Mouse (Mus musculus) embryo, embryonic 10 days (tissue): ENCODE measurements at regions not wholly inside any gene's neighbourhood (a gene's known extent, or its start where the extent isn't known, plus 50 kb on each side); places are given as distances from the start of the nearest gene placed in this dataset.

ENCODE experiments used
- DNase-seq: peaks from one replicate; pipeline ENCODE4 v3.0.0-alpha.2; 2015; ENCODE audit warnings: low spot score

- no peak for DNase-seq
Measured at GRCm38 (mm10) chr3:47348451-47348850, 900.4 kb upstream of the Pabpc4l start.

GRCm38 (mm10) chr3:47316356-47317028 lies 868.5 kb upstream of the Pabpc4l start:
- no peak for DNase-seq

GRCm38 (mm10) chr3:47281783-47282182 lies 833.8 kb upstream of the Pabpc4l start:
- peak; percentile 4 for DNase-seq

GRCm38 (mm10) chr3:47280270-47280669 lies 832.3 kb upstream of the Pabpc4l start:
- peak; percentile 6 for DNase-seq

GRCm38 (mm10) chr3:47241030-47241429 lies 793.0 kb upstream of the Pabpc4l start:
- no peak for DNase-seq

- DNase-seq: no peak
Measured at GRCm38 (mm10) chr3:47230234-47230633, 782.2 kb upstream of the Pabpc4l start.

- DNase-seq: no peak
Measured at GRCm38 (mm10) chr3:47218587-47218986, 770.6 kb upstream of the Pabpc4l start.

GRCm38 (mm10) chr3:47213141-47213540 lies 765.1 kb upstream of the Pabpc4l start:
- no peak for DNase-seq

GRCm38 (mm10) chr3:47197584-47197983 lies 749.6 kb upstream of the Pabpc4l start:
- DNase-seq: no peak

GRCm38 (mm10) chr3:47184226-47184625 lies 736.2 kb upstream of the Pabpc4l start:
- DNase-seq: no peak

- DNase-seq: no peak
Measured at GRCm38 (mm10) chr3:47182762-47183161, 734.7 kb upstream of the Pabpc4l start.

- DNase-seq: no peak
Measured at GRCm38 (mm10) chr3:47180377-47180776, 732.4 kb upstream of the Pabpc4l start.
